Mouse (Mus musculus) megakaryocyte-erythroid progenitor cell, adult 5-6 weeks (primary cell): ENCODE results near the gene Fam102b. TPM values are rescaled to one million over a fixed set of nuclear protein-coding genes. Genes with fewer than 3 reads are reported as not detected.

Experiments used
- ATAC-seq: replicated peaks from 2 replicates; pipeline ENCODE4 v1.8.0; 2016; ENCODE audit warnings: mild to moderate bottlenecking, inconsistent platforms; ENCODE audit not compliant: severe bottlenecking, poor library complexity, low FRiP score, low TSS enrichment
- total RNA-seq, 2 experiments: library from RNA; stranded (forward) in 1 of 2; stranded (reverse) in 1 of 2; fragments of 200-1000, 215-1000 nt in 1 of 2; fragments of >200 nt in 1 of 2; fragmentation: Nextera tagmentation in 1 of 2; gene quantifications; 2 replicates each; pipeline ENCODE4 v1.2.3; 2014 to 2017

Gene Fam102b
- total RNA-seq (2014; fragmentation: Nextera tagmentation) (5.3 and 5.6 TPM in 2 replicates), total RNA-seq (2017) (7.1 and 8.8 TPM in 2 replicates)

DNA sequence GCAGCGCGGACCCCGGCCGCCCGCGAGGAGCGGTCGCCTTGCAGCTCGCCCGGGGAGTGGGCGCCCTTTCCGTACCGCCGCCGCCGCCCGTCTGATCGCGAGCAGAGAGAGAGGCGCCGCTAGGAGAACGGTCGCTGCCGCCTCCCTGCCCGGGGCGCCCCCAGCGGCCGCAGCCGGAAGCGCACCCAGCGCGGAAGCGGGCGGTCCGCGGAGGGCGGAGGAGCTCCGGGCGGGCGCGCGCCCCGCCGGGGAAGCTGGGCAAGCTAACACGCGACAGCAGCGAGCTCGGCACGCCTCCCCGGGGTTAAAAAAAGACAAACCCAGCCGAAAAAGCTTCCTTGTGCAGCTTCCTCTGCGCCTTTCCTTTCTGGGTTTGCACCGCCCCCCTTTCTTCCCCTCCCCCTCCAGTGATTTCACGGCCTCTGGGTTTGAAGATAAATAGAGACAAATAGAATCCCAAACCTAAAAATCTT lies at the start of gene Fam102b:
Gene Fam102b, minus strand, starts transcription at position 93 of the 473 bp plus-strand sequence.
- peak; percentile 82 for ATAC-seq

DNA sequence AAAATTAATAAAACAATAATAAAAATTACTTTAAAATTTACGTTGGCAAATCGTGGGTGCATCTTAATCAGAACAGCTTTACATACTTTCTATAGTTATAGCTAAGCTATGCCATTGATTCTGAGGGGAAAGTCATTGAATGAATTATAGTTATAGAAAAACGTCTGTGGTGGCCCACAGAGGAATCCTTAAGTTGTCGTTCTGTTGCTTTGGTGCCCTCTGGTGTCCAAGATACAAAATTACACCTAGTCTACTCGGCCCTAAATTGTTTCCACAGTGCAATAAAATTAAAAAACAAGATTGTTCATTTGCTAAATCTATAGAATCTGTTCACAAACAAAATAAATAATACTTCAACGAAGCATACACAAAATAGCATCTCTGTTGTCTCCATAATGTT lies 35.6 kb upstream of the Fam102b start:
- ATAC-seq: peak; percentile 85

DNA sequence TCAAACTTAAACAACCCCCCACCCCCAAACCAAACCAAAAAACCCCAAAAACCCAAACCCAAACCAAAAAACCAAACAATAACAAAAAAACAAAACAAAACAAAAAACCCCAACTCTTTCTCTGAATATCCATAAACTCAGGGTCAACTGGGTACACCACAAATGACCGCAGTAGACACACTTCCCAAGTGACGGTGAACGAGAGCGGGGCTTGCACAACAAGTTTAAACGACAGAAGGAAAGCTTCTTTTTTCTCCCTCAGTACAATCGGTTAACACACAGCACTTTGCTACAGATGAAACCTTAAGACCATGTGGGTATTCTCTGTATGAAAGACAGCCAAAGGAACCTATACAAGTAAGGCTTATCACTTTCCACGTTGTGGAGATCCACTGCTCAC lies 35.0 kb upstream of the Fam102b start:
- ATAC-seq: no peak

DNA sequence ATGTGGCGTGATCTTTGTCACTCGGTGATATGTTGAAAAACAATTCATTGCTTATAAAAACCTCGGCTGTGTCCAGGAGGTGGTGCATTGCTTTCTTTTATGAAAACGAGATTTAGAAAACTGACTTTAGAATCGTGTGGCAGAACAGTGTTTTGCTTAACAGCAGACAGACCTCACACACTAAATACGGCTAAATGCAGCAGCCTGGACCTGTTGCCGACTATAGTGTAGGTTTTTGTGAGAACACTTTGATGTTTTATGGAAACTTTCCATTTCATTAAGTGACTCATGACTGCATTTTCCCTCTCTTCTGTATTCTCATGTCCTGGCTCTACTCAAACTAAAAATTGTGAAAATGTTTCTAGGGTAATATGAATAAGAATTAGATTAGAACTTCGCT lies 32.5 kb upstream of the Fam102b start:
- ATAC-seq: no peak

DNA sequence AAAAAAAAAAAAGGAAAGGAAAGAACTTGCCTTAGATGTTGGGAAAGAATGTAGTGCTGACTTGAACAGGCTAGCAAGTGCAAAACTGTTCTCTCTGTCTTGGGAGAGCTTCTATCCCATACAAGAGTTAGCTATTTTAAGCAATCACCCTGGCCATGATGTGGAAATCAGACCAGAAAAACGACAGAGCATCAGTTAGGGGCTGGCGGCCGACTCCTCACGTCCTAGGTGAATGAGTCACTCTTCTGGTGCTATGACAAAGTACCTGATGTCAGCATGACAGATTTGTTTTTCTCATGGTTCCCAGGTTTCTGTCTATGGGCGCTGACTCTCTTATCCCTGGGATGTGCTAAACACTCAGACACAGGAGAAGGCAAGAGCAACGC lies 24.5 kb upstream of the Fam102b start:
- no peak for ATAC-seq

DNA sequence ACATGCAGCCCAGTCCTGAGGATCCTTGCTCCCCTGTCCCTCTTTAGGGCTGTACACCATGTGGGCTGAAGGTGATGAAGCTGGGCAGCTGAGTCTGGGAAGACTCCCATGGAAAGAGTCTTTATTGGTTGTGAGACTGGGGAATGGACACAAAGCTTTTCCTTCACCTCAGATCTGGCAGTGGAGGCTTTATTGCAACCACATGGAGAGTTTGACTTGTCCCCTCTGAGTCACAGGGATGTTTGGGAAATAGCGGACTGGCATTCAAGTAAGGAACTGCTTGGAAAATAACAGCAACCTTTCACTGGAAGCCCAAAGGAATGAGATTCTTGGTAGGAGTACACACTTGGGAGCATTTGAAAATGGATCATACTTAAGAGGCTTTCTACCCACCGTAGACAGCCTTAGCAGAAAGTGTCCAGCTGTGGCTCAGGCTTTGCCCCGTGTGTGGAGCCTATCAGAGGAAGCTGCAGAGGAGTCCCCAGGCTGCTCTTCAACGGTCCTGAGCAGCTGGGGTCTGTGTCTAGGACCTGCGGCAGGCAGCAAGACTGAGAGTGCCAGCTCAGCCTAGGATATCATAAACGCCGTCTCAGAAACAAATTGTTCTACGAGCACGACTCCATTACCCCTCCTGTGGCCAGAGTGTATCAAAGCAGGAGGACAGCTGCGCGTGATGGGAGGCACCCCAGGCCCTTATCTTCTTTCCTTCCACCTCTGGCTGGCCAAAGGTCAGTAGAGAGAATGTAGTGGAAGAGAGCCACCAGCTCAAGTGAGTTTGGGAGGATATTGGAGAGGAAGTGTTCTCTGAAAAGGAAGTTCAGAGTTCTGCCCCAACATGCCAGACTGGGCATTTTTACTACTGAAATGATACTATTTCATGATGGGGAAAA lies 23.9 kb upstream of the Fam102b start:
- peak; percentile 75 for ATAC-seq

DNA sequence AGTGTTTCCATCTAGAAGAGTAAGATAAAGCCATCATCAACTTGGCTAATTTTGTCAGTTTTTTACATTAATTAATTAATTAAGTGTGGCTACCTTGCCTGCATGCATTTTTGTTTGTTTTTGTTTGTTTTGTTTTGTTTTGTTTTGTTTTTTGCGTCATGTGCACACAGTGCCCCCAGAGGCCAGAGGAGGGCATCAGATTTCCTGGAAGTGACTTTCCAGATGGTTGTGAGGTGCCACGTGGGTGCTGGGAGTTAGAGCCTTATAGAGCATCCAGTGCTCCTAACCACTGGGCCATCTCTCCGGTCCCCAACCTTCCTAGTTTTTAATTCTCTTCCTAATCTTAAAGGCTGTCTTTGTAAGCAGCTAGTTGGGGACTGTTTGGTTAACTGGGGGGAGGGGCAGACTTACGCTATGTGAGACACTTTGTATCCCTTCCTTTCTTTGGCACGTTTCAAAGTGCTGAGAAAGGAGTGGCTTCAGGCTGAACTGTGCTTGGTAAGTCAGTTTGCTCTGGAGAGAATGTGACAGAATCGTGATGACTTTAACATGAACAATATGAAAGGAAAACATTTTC lies 20.4 kb upstream of the Fam102b start:
- no peak for ATAC-seq

DNA sequence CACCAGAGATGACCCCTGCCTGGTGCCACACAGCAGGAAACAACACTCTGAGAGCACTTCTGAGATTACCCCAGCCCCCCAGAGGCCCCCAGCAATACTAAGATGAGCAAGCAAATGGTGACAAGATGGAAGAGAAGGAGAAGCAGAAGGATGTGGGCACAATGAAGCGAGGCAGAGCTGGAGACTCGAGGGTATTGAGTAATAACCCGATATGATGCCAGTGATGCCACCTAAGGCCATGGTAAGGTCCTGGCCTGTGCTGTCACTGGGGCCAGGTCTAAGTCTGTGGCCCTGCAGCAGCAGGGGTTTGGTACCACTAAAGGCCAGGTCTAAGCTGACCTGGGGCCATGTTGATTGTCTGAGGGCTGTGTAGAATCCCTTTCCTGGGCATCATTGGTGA lies 19.0 kb upstream of the Fam102b start:
- ATAC-seq: no peak

DNA sequence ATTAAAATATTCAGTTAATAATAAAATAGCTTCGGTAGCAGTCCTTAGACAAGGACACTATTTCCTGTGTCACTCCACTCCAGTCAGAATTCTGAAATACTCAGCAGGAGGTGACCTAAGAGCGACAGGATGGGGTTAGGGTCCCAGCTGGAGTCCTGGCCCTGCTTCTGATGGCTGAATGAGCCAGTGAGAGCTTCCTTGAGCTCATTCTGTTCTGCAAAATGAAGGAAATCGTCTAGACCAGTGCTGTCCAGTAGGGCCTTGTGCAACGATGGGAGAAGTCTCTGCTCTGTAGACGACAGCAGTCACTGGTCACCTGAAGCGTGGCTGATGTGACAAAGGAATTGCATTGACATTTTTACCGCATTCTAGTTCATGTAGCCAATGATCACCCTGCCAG lies 16.0 kb upstream of the Fam102b start:
- ATAC-seq: no peak

DNA sequence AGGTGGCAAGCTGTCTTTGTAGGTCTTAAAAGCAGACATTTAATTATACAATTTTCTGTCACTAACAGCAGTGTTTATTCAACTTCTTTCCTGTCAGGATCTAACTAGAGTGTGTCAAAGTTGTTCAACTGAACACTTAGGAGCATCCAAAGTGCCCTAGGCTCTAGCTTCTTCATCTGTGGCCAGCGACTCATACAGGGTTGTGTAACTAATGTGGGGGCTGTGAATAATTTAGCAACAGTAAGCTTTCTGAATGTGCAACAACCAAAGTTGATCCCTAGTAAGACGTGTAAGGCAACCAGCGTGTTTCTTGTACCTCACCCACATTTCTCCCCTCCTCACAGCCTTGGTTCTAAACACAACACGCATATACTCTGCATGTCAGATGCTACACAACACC lies 13.5 kb upstream of the Fam102b start:
- ATAC-seq: no peak

DNA sequence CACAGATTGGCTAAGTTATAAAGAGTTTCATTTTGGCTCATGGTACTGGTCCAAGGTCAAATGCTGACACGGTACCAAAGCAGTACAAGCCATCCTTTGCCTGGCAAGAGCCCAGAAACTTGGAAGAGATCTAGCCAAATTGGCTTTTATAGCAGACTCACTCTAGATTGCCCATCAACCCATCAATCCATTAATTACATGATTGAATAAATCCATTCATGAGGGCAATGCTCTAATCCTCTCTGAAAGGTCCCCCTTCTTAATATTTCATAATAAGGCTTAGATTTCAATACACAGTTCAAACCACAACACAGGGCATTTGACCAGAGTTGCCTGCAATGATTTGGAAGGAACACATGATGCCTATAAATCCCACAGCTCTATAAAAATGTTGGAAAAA lies 7.0 kb upstream of the Fam102b start:
- no peak for ATAC-seq

DNA sequence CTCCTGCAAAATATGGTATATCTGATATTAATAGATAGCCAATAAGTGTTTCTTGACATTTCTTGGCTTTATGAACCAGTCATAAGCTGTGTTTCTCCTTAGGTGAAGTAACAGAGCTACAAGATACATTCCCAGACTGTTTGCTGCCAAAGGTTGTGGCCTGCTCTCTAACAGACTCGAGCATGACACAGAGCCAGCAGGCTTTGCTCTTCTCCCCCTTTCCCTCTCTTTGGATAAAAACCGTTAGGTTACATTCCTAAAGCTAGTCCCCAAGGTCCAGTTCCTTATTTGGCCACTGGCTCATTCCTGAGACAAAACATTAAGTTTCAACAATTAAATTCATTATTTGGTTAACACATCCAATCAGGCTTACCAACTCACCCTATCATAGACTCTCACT lies 4.9 kb upstream of the Fam102b start:
- ATAC-seq: no peak

DNA sequence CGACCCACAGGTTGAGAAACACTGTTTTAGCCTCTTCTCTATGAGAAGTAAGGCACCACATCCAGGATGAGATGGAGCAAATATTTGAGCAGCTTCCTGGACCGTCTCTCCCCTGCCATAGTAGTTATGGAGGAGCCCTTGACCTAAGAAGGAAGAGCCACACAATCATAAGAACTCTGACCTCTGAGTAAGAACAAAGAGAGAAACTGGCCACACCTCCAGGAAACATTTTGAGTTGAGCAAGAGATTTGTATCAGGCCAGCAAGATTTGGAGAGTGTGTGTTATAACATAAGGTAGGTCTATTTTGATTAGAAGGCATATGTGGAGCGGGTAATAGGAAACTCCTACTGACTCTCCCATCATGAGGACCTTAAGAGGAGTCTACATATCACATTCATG lies 4.2 kb upstream of the Fam102b start:
- ATAC-seq: no peak

DNA sequence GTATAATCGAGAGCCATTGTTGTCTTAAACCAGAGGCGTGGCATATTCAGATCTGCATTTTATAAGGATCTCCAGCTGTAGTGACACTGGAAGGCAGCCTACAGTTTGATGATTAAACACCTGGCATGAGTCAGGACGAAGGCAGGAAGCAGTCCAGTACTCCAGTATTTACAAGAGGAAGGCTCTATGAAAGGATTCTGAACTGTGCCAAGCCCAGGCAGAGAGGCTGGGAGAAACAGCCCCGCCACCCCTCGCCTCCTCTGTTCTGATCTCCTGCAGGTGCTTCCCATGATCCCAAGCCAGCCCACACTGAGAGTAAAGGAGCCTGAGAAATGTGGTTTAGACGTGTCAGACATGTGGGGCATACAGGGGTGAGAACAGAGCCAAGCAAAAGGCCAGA lies 3.4 kb upstream of the Fam102b start:
- ATAC-seq: no peak

DNA sequence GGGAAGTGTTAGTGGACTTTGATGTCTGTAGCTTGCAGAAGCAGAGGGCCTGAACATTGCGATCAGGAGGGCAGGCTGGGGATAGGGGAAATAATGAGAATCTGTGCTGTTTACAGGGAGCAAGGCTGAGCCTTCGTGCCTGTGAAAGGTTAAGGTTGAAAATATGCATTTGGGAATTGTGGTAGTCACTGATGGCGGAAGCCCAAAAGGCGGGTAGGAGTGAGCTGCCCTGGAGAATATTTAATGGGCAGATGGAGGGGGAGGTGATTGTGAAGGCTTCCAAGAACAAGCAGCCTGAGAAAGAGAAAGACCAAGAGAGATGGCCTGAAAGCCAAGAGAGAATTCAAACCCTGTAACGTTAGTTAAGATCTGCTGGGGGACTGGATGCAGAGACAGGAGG lies 2.3 kb upstream of the Fam102b start:
- ATAC-seq: no peak

DNA sequence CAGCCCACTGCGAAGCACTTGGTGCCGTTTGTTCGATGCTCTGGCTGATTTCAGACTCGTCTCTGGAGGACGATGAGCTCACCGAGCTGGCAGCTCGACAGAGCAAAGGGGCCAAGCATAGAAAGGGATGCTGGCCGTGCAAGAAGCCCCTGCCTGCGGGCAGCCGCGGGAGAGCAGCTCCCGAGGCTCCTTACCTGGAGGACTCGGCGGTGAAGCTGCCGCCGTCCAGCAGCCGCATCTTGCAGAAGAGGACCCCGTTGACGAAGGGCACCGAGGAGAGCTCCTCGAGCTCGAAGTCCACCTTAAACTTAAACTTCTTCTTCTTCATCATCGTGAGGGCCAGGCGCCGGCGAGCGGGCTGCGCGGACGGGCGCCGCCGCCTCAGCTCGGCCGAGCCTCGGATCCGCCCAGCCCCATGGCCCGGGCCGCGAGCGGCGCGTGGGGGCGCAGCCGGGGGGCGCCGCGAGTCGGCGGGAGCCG lies 376 bp downstream of the Fam102b start:
- ATAC-seq: peak; percentile 42

DNA sequence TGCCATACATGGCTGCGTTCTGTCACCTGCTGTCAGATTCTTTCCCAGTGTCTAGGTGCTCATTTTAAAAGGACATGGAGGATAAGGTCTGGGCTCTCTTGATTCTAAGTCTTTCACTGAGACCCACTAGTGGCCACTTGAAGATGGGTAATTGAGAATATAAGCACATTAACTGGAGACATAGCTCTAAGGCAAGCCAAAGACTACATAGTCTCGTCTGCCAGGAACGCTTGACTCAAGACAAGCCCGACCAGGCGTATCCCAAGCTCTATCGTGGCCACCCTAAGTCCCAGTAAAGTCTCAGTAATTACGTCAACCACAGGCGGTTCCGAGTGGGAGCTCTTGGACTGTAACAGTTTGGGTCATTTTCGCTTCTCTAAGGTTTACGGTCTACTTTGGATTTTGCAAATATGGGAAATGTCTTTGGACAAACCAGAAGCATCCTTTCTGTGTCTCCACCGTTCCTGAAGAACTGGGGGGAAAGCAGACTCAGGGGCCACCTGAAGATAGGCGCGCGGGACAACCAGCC lies 881 bp downstream of the Fam102b start:
- ATAC-seq: peak; percentile 53

DNA sequence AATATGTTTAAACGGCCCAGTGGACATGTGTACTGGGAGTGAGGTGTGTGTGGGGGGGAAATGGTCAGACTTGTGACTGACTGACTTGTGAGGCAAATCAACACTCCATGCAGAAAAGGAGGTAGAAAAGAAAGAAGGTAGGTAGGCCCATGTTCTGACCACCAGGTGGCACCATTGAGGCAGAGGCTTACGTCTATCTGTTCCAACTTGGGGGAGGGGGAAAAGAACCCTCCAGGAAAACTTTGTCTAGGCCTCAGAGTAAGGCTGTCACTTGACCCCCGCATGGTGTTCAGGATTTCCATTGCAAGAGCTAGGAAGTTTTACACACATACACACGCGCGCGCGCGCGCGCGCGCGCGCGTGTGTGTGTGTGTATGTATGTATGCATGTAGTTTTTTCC lies 1.8 kb downstream of the Fam102b start:
- ATAC-seq: peak; percentile 71

DNA sequence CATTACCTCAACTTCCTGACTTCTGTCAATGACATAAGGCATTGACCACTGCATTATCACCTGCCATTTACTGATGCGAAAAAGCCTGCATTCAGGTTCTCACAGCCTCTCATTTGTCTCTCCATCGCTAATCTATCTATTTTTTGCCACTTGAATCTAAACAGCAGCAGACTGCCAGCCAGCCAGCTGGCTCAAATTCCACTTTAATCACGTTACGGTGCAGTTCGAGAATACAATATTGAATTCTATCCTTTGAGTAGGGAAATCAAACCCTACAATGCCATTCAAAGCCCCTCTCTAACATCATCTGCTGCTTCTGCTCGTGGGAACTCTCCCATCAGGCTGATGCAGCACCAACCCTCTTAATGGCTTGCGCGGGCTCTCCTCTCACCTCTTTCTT lies 4.3 kb downstream of the Fam102b start:
- ATAC-seq: no peak

DNA sequence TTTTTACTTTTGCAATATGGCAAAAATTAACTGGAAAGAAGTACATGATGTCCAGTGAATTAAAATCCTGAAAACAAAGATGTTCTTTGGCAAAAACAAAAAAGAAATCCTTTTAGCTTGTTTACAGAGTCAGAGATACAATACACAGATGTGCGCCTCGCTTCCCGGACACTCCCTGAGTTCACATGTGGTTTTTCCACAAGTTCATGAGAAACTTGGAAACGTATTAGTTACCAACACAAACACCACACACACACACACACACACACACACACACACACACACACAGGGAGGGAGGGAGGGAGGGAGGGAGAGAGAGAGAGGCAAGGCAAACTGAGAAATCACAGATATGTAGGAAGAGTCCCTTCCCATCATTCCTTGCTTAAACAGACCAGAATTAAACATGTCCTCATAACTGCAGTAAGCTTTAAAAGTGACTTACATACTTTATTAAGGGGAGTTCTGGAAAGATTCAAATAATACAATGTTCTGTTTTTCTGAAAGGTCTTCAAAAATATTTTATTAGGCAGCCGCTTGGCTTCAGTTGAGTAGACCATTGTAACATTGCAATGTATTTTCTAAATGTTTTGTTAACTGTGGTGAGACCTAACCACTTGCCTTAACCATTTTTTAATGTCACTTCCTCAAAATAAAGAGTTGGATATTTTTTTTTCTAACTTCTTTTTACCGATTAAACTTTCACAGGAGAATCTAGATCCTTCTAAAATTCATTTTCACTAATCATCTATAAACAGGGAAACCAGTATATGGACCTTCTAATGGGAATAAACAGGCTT lies 5.5 kb downstream of the Fam102b start:
- ATAC-seq: no peak
